Mouse (Mus musculus) cerebellum, adult 2 months (tissue): Measurements from ENCODE around the gene Gm38100.

Source experiments
- CTCF ChIP-seq: fragments of 200-500 bp; IDR thresholded peaks from 2 replicates; pipeline ENCODE4 v1.5.1; 2011; ENCODE audit warnings: low read depth, mild to moderate bottlenecking, control low read depth, low read length, moderate library complexity, borderline replicate concordance; ENCODE audit not compliant: insufficient read depth
- POLR2A ChIP-seq: fragments of 200-500 bp; IDR thresholded peaks from 2 replicates; pipeline ENCODE4 v1.6.1; 2011; ENCODE audit warnings: low read length, control low read depth, borderline replicate concordance; ENCODE audit not compliant: insufficient read depth

DNA sequence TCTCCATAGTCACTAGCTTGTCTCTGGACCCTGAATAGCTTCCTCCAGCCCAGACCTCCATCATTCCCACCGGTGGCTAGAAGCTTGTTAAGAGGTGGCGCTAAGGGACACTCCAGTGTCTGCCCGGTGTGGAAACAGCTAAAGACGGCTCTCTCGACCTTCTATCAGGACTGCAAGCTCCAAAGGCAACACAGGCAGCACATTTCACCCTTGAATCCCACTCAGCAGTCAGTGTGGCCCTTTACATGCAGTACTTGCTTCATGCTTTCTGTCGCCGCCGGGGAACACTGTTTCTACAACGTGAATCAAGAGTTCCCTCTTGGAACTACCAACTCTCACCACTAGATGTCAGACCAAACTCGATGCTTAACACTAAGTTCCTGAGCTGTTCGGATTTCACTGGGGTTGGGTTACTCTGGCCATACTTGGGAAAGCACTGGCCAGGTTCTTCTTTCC is 16.2 kb downstream of the Gm38100 start:
- TF ChIP-seq POLR2A (no peak), CTCF (peak; percentile 79)
